Mouse (Mus musculus): Measurements from ENCODE around the gene Usp46.

- TF ChIP-seq POLR2AphosphoS5 (IDR thresholded peaks at IDR 0.05; ENCODE audit: insufficient replicate concordance, low read depth, low read length) (no peak), CTCF (IDR thresholded peaks at IDR 0.05; ENCODE audit: low read depth, low read length) (no peak), GATA2 (IDR thresholded peaks at IDR 0.05; ENCODE audit: borderline replicate concordance, low read depth, low read length) (no peak)
Measured at GRCm38 (mm10) chr5:74035454-74035853, 32.8 kb downstream of the Usp46 start.

Data from G1E (cell line).